Mouse (Mus musculus) 3134 (cell line): ENCODE measurements around the gene Col18a1.

ENCODE experiments used
- DNase-seq: peaks from one replicate; pipeline ENCODE4 v3.0.0-alpha.2; 2011; ENCODE audit warnings: low spot score; ENCODE audit not compliant: insufficient read length; ENCODE audit errors: extremely low read depth

Col18a1 gene

GRCm38 (mm10) chr10:77074276-77074974, 91.9 kb downstream of the Col18a1 start:
- DNase-seq, result no peak

- peak; percentile 48 for DNase-seq
These were observed 96.3 kb downstream of the Col18a1 start for GRCm38 (mm10) chr10:77070072-77070471.

GRCm38 (mm10) chr10:77068469-77068868, 97.9 kb downstream of the Col18a1 start:
- no peak for DNase-seq

- no peak for DNase-seq
These were observed 101.7 kb downstream of the Col18a1 start for GRCm38 (mm10) chr10:77064659-77065058.

GRCm38 (mm10) chr10:77064239-77064638, 102.1 kb downstream of the Col18a1 start:
- DNase-seq, result no peak

GRCm38 (mm10) chr10:77062393-77063010, 103.8 kb downstream of the Col18a1 start:
- no peak for DNase-seq

- DNase-seq, result no peak
These were observed 104.9 kb downstream of the Col18a1 start for GRCm38 (mm10) chr10:77061426-77061825.

- DNase-seq, result no peak
These were observed 109.6 kb downstream of the Col18a1 start for GRCm38 (mm10) chr10:77056768-77057167.

GRCm38 (mm10) chr10:77048606-77049005, 117.7 kb downstream of the Col18a1 start:
- no peak for DNase-seq

- DNase-seq, result no peak
These were observed 118.2 kb downstream of the Col18a1 start for GRCm38 (mm10) chr10:77048196-77048595.

- DNase-seq, result no peak
These were observed 127.7 kb downstream of the Col18a1 start for GRCm38 (mm10) chr10:77038579-77039174.

- DNase-seq, result no peak
These were observed 130.9 kb downstream of the Col18a1 start for GRCm38 (mm10) chr10:77035487-77035886.

GRCm38 (mm10) chr10:77033323-77034025, 132.9 kb downstream of the Col18a1 start:
- DNase-seq, result peak; percentile 63

GRCm38 (mm10) chr10:77032591-77033322, 133.6 kb downstream of the Col18a1 start:
- peak; percentile 93 for DNase-seq

- DNase-seq, result no peak
These were observed 134.5 kb downstream of the Col18a1 start, which contains the start of gene Slc19a1 for GRCm38 (mm10) chr10:77031768-77032375. Slc19a1 (plus strand) TSS chr10:77032241.

GRCm38 (mm10) chr10:77030666-77031065, 135.7 kb downstream of the Col18a1 start:
- no peak for DNase-seq

GRCm38 (mm10) chr10:77029761-77030160, 136.6 kb downstream of the Col18a1 start:
- no peak for DNase-seq

GRCm38 (mm10) chr10:77028782-77029296, 137.5 kb downstream of the Col18a1 start:
- DNase-seq, result no peak

GRCm38 (mm10) chr10:77026944-77027343, 139.4 kb downstream of the Col18a1 start:
- no peak for DNase-seq

- no peak for DNase-seq
These were observed 142.1 kb downstream of the Col18a1 start for GRCm38 (mm10) chr10:77024231-77024630.
